In the genomic region with DNA sequence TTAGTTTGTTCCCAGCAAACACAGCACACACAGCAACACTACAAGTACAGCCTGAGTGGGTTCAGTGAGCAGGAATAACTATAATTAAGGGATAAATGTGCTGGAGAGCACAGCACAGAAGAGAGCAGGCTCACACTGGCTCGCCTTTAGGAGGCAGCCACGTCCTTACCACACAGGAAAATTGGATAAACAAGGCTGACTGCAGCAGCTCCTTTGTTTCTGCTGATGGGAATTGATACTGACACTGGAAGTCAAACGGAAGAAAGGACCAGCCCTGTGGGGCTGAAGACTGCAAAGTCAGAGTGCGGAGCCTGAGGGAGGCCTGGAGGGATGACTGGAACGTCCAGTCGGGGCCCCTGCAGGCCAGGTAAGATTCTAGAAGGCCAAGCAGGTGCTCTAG, we compare ENCODE assay signal across 9 mouse cellular contexts. TPM values are rescaled to one million over a fixed set of nuclear protein-coding genes. Genes with fewer than 3 reads are reported as not detected.
A peak's percentile ranks its signal among the peaks of the same experiment; 100 is the strongest.
DNase-seq lines count a peak whose midpoint lies in the region; ATAC-seq and TF ChIP-seq lines count a peak whose summit lies in the region.
"Had no signal": no experiment of that assay in that cellular context is flagged by ENCODE, and none has a peak within 500 bp of the region (broad histone marks: within the 10 kb centered on the region; RNA-seq: fewer than 3 reads in every experiment).

No protein-coding gene starts in this region.

- WGBS in heart, embryonic 14.5 days: 51% methylated on average over 6 of the region's 6 CpGs
- WGBS in hindbrain, embryonic 13.5 days: 45% methylated on average over 6 of the region's 6 CpGs
- 38% methylated on average over 6 of the region's 6 CpGs for WGBS in midbrain, embryonic 13.5 days

- peaks cover 27% of the 10 kb centered on the region for H3K36me3 ChIP-seq in heart, embryonic 14.5 days (ENCODE audit: control insufficient read depth, insufficient read depth, low read length)
- H3K36me3 ChIP-seq in hindbrain, embryonic 13.5 days: peaks cover 23% of the 10 kb centered on the region
- peaks cover 20% of the 10 kb centered on the region for H3K36me3 ChIP-seq in midbrain, embryonic 13.5 days

- DNase-seq in heart, adult 18-20 months: no peak
- peak; percentile 53 for DNase-seq in brain, embryonic 14.5 days (ENCODE audit: low read depth)
- no peak for DNase-seq in frontal cortex, postnatal 14 days (ENCODE audit: low spot score in 2 of 2)
- DNase-seq in adrenal gland, adult (ENCODE audit: inconsistent age in 2 of 2, low spot score in 1 of 2): no peak
- DNase-seq in cerebellum, adult 11 months: no peak
- DNase-seq: cerebellum, adult 8-10 months had no signal

- peak overlapping the region; percentile 9 to 13; a peak in 2 of 4 replicates for H3K4me3 ChIP-seq in heart, embryonic 14.5 days (ENCODE audit: control insufficient read depth in 1 of 2, insufficient read depth in 1 of 2, low read depth in 1 of 2, low read length in 2 of 2)
- peak overlapping the region; percentile 100 for H3K4me3 ChIP-seq in hindbrain, embryonic 13.5 days
- peak overlapping the region; percentile 97 for H3K4me3 ChIP-seq in midbrain, embryonic 13.5 days (replicated peaks)

- peak overlapping the region; percentile 90 for H3K4me2 ChIP-seq in heart, embryonic 14.5 days (ENCODE audit: low read length)
- peak overlapping the region; percentile 90 for H3K4me2 ChIP-seq in hindbrain, embryonic 13.5 days
- peak overlapping the region; percentile 79 for H3K4me2 ChIP-seq in midbrain, embryonic 13.5 days (replicated peaks)

- H3K27ac ChIP-seq in heart, embryonic 14.5 days (replicated peaks in 1 of 2; ENCODE audit: control insufficient read depth in 1 of 2, insufficient read depth in 1 of 2, low read depth in 2 of 2, low read length in 2 of 2): 0 out of 4 replicates have a peak overlapping the region, but pooled peaks of 1 of the 2 experiments have one; percentile 6
- H3K27ac ChIP-seq in hindbrain, embryonic 13.5 days: peak overlapping the region; percentile 84
- H3K27ac ChIP-seq in midbrain, embryonic 13.5 days: peak overlapping the region; percentile 76

- TF ChIP-seq CTCF in brain, embryonic 14.5 days (IDR thresholded peaks at IDR 0.05; ENCODE audit: borderline replicate concordance, extremely low read depth, insufficient read depth, insufficient read length): no peak

- H3K9me3 ChIP-seq in heart, embryonic 14.5 days (ENCODE audit: control insufficient read depth, low read length): no peaks in the 10 kb centered on the region
- no peaks in the 10 kb centered on the region for H3K9me3 ChIP-seq in hindbrain, embryonic 13.5 days
- H3K9me3 ChIP-seq in midbrain, embryonic 13.5 days: no peaks in the 10 kb centered on the region

- TF ChIP-seq POLR2A in brain, embryonic 14.5 days (IDR thresholded peaks at IDR 0.05; ENCODE audit: borderline replicate concordance, extremely low read depth, insufficient read depth, insufficient read length, poor library complexity, severe bottlenecking): no peak

- ATAC-seq in heart, embryonic 14.5 days (ENCODE audit: insufficient number of reproducible peaks, insufficient read depth, low FRiP score, low read depth): no peak
- ATAC-seq in hindbrain, embryonic 13.5 days (ENCODE audit: low FRiP score): no peak
- ATAC-seq in midbrain, embryonic 13.5 days: no peak

- no peaks in the 10 kb centered on the region for H3K27me3 ChIP-seq in heart, embryonic 14.5 days (ENCODE audit: control insufficient read depth, insufficient read depth, low read length)
- no peaks in the 10 kb centered on the region for H3K27me3 ChIP-seq in hindbrain, embryonic 13.5 days
- H3K27me3 ChIP-seq in midbrain, embryonic 13.5 days: no peaks in the 10 kb centered on the region

- peak overlapping the region; percentile 43; the same call in 1 of the 2 replicates for H3K9ac ChIP-seq in heart, embryonic 14.5 days (ENCODE audit: low read length)
- H3K9ac ChIP-seq in hindbrain, embryonic 13.5 days: peak overlapping the region; percentile 94
- peak overlapping the region; percentile 97 for H3K9ac ChIP-seq in midbrain, embryonic 13.5 days (replicated peaks)

- H3K4me1 ChIP-seq in heart, embryonic 14.5 days (ENCODE audit: control insufficient read depth in 2 of 2, insufficient read depth in 2 of 2, low read length in 2 of 2): peaks cover 8 to 26% of the 10 kb centered on the region in 2 experiments
- peaks cover 38% of the 10 kb centered on the region for H3K4me1 ChIP-seq in hindbrain, embryonic 13.5 days (replicated peaks)
- peaks cover 34% of the 10 kb centered on the region for H3K4me1 ChIP-seq in midbrain, embryonic 13.5 days (replicated peaks)

RNA-seq across cellular contexts. Expression of gene Dpf2, which starts 2.6 kb away (rescaled TPM):
- 85.8 and 86.9 TPM in 2 replicates for polyA plus RNA-seq in heart, embryonic 14.5 days (2014; fragmentation: Nextera tagmentation; extraction: Ambion mirVana)
- 10 to 100 TPM; 77.6 to 84.0 TPM for total RNA-seq in heart, adult 18-20 months (2021)
- 180 and 231 TPM in 2 replicates for polyA plus RNA-seq in brain, embryonic 14.5 days (2012; rRNA removed)
- polyA plus RNA-seq in hindbrain, embryonic 13.5 days (2015; fragmentation: Nextera tagmentation; extraction: Ambion mirVana): 128 and 137 TPM in 2 replicates
- 157 and 158 TPM in 2 replicates for polyA plus RNA-seq in midbrain, embryonic 13.5 days (2015; fragmentation: Nextera tagmentation; extraction: Ambion mirVana)

RNA-seq across cellular contexts. Expression of gene Cdc42ep2, which starts 14.4 kb away (rescaled TPM):
- 9.1 and 9.7 TPM in 2 replicates for polyA plus RNA-seq in heart, embryonic 14.5 days (2014; fragmentation: Nextera tagmentation; extraction: Ambion mirVana)
- total RNA-seq in heart, adult 18-20 months (2021): 1 to 10 TPM; 6.6 to 9.0 TPM
- polyA plus RNA-seq in brain, embryonic 14.5 days (2012; rRNA removed): 11.7 and 13.7 TPM in 2 replicates
- polyA plus RNA-seq in hindbrain, embryonic 13.5 days (2015; fragmentation: Nextera tagmentation; extraction: Ambion mirVana): 11.5 and 12.4 TPM in 2 replicates
- polyA plus RNA-seq in midbrain, embryonic 13.5 days (2015; fragmentation: Nextera tagmentation; extraction: Ambion mirVana): 7.5 and 7.8 TPM in 2 replicates

RNA-seq across cellular contexts. Expression of gene Tigd3, which starts 16.3 kb away (rescaled TPM):
- 1.1 and 1.8 TPM in 2 replicates for polyA plus RNA-seq in heart, embryonic 14.5 days (2014; fragmentation: Nextera tagmentation; extraction: Ambion mirVana)
- total RNA-seq in heart, adult 18-20 months (2021): under 1 TPM in 1 of 2 experiments, not detected in 1; 0.35 TPM
- polyA plus RNA-seq in brain, embryonic 14.5 days (2012; rRNA removed): 15.2 and 15.5 TPM in 2 replicates
- polyA plus RNA-seq in hindbrain, embryonic 13.5 days (2015; fragmentation: Nextera tagmentation; extraction: Ambion mirVana): 15.2 and 15.9 TPM in 2 replicates
- 16.4 and 16.9 TPM in 2 replicates for polyA plus RNA-seq in midbrain, embryonic 13.5 days (2015; fragmentation: Nextera tagmentation; extraction: Ambion mirVana)

RNA-seq across cellular contexts. Expression of gene Slc25a45, which starts 32.6 kb away (rescaled TPM):
- 1.7 and 2.8 TPM in 2 replicates for polyA plus RNA-seq in heart, embryonic 14.5 days (2014; fragmentation: Nextera tagmentation; extraction: Ambion mirVana)
- total RNA-seq in heart, adult 18-20 months (2021): 1 to 10 TPM; 2.6 to 2.8 TPM
- 2.6 and 3.5 TPM in 2 replicates for polyA plus RNA-seq in brain, embryonic 14.5 days (2012; rRNA removed)
- polyA plus RNA-seq in hindbrain, embryonic 13.5 days (2015; fragmentation: Nextera tagmentation; extraction: Ambion mirVana): 2.6 and 2.8 TPM in 2 replicates
- 1.4 and 2.0 TPM in 2 replicates for polyA plus RNA-seq in midbrain, embryonic 13.5 days (2015; fragmentation: Nextera tagmentation; extraction: Ambion mirVana)

RNA-seq across cellular contexts. Expression of gene Frmd8, which starts 35.1 kb away (rescaled TPM):
- 18.5 and 19.2 TPM in 2 replicates for polyA plus RNA-seq in heart, embryonic 14.5 days (2014; fragmentation: Nextera tagmentation; extraction: Ambion mirVana)
- 10 to 100 TPM in 1 of 2 experiments, 1 to 10 TPM in 1; 7.2 to 10.6 TPM for total RNA-seq in heart, adult 18-20 months (2021)
- polyA plus RNA-seq in brain, embryonic 14.5 days (2012; rRNA removed): 18.9 and 21.3 TPM in 2 replicates
- 17.5 and 19.3 TPM in 2 replicates for polyA plus RNA-seq in hindbrain, embryonic 13.5 days (2015; fragmentation: Nextera tagmentation; extraction: Ambion mirVana)
- 16.8 and 19.0 TPM in 2 replicates for polyA plus RNA-seq in midbrain, embryonic 13.5 days (2015; fragmentation: Nextera tagmentation; extraction: Ambion mirVana)

Comparison
In these comparisons a context has a peak if more than half of its experiments do, and no peak if none do; other contexts are left out.
1. H3K4me3 ChIP-seq: peak in every context shown above with its lines; median percentile 100 in hindbrain, embryonic 13.5 days; 97 in midbrain, embryonic 13.5 days; 11 in heart, embryonic 14.5 days.
2. H3K9ac ChIP-seq: peak in every context shown above with its lines; median percentile 97 in midbrain, embryonic 13.5 days; 94 in hindbrain, embryonic 13.5 days; 43 in heart, embryonic 14.5 days.